Mouse (Mus musculus) cerebellum, adult 2 months (tissue): Measurements from ENCODE around the gene Sox5.

Experiments
- CTCF ChIP-seq: fragments of 200-500 bp; IDR thresholded peaks from 2 replicates; pipeline ENCODE4 v1.5.1; 2011; ENCODE audit warnings: low read depth, mild to moderate bottlenecking, control low read depth, low read length, moderate library complexity, borderline replicate concordance; ENCODE audit not compliant: insufficient read depth
- POLR2A ChIP-seq: fragments of 200-500 bp; IDR thresholded peaks from 2 replicates; pipeline ENCODE4 v1.6.1; 2011; ENCODE audit warnings: low read length, control low read depth, borderline replicate concordance; ENCODE audit not compliant: insufficient read depth

DNA sequence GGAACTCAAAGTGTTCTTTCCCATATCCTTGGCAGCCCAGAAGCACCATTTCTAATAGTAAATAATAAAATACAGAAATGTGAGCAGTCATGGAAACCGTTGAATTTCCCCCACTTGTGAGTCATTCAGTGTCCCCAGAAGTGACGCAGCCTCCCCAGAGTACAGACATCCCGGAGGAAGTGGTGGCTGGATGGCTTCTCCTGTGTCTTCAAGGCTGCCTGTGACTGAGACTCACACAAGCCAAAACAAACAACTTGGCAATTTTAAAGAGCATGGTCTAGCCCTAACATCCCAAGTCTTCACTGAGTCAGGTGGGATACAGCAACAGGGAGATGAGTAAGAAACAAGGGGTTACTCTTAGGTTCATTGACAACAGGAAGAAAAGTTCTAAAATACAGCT is 511.5 kb downstream of the Sox5 start:
- TF ChIP-seq CTCF (no peak), POLR2A (no peak)
